Mouse (Mus musculus) gastrocnemius, postnatal 14 days (tissue): ENCODE measurements around the gene Prss23. TPM values are rescaled to one million over a fixed set of nuclear protein-coding genes. Genes with fewer than 3 reads are reported as not detected.

Experiments used
- DNase-seq: peaks from one replicate; pipeline ENCODE4 v3.0.0; 2021; ENCODE audit warnings: mixed read lengths
- intact Hi-C: fragments of 180-260 bp; cut with DNase I; formaldehyde crosslinking; loops from one replicate; pipeline ENCODE4 v1.15.1; 2025; ENCODE audit warnings: low total_unique reads
- long read RNA-seq, 2 experiments: library from polyadenylated mRNA; stranded (forward); transcript quantifications; one replicate each; pipeline ENCODE4 v2.0.0; 2021
- total RNA-seq, 2 experiments: library from RNA; stranded (reverse); gene quantifications; 2 replicates each; pipeline ENCODE4 v1.2.3; 2021

Prss23 gene
- 10 to 100 TPM; 27.9 to 34.2 TPM for total RNA-seq
- long read RNA-seq, experiment 1, transcript Prss23-204 (2 exons, 1,937 nt), result minor isoform, 9 of 27 reads
- long read RNA-seq, experiment 1, transcript Prss23-201 (2 exons, 3,228 nt), result major isoform, 10 of 27 reads
- long read RNA-seq, experiment 1, partial matches to known transcripts, result 0 of 27 reads
- long read RNA-seq, experiment 1, other reads (novel, unspliced or antisense), result 4 of 27 reads
- long read RNA-seq, experiment 2, transcript Prss23-201 (2 exons, 3,228 nt), result major isoform, 17 of 27 reads
- long read RNA-seq, experiment 2, partial matches to known transcripts, result 0 of 27 reads
- long read RNA-seq, experiment 2, other reads (novel, unspliced or antisense), result 2 of 27 reads

- intact Hi-C loops, result no loop called here
- DNase-seq, result no peak
These were observed at the start of gene Prss23 for GRCm38 (mm10) chr7:89526731-89527429. Prss23 (minus strand) TSS chr7:89527187.

GRCm38 (mm10) chr7:89576127-89576526, 49.1 kb upstream of the Prss23 start:
- intact Hi-C loops, result no loop called here
- DNase-seq, result no peak

- intact Hi-C loops, result no loop called here
- no peak for DNase-seq
These were observed 37.6 kb upstream of the Prss23 start for GRCm38 (mm10) chr7:89564569-89564968.

GRCm38 (mm10) chr7:89563501-89563900, 36.5 kb upstream of the Prss23 start:
- intact Hi-C loops, result no loop called here
- peak; percentile 30 for DNase-seq

GRCm38 (mm10) chr7:89562140-89562539, 35.2 kb upstream of the Prss23 start:
- intact Hi-C loops, result no loop called here
- no peak for DNase-seq

GRCm38 (mm10) chr7:89560939-89561338, 34.0 kb upstream of the Prss23 start:
- no peak for DNase-seq
- intact Hi-C loops, result no loop called here

GRCm38 (mm10) chr7:89559633-89560032, 32.6 kb upstream of the Prss23 start:
- DNase-seq, result no peak
- intact Hi-C loops, result no loop called here

GRCm38 (mm10) chr7:89559105-89559504, 32.1 kb upstream of the Prss23 start:
- intact Hi-C loops, result no loop called here
- no peak for DNase-seq

GRCm38 (mm10) chr7:89558446-89559039, 31.6 kb upstream of the Prss23 start:
- intact Hi-C loops, result no loop called here
- DNase-seq, result no peak

- DNase-seq, result no peak
- intact Hi-C loops, result no loop called here
These were observed 30.1 kb upstream of the Prss23 start for GRCm38 (mm10) chr7:89557056-89557455.

- intact Hi-C loops, result no loop called here
- no peak for DNase-seq
These were observed 29.7 kb upstream of the Prss23 start for GRCm38 (mm10) chr7:89556652-89557051.

- intact Hi-C loops, result no loop called here
- no peak for DNase-seq
These were observed 28.2 kb upstream of the Prss23 start for GRCm38 (mm10) chr7:89555170-89555569.

- intact Hi-C loops, result no loop called here
These were observed 27.1 kb upstream of the Prss23 start for GRCm38 (mm10) chr7:89554068-89554467.

GRCm38 (mm10) chr7:89540976-89541375, 14.0 kb upstream of the Prss23 start:
- intact Hi-C loops, result no loop called here
- no peak for DNase-seq

More at GRCm38 (mm10) chr7:89554068-89554467, 27.1 kb upstream of the Prss23 start:
- no peak for DNase-seq

GRCm38 (mm10) chr7:89539391-89539790, 12.4 kb upstream of the Prss23 start:
- intact Hi-C loops, result no loop called here
- DNase-seq, result no peak

- intact Hi-C loops, result no loop called here
- DNase-seq, result no peak
These were observed 456 bp upstream of the Prss23 start for GRCm38 (mm10) chr7:89527430-89527856.

GRCm38 (mm10) chr7:89523816-89524215, 3.2 kb downstream of the Prss23 start:
- intact Hi-C loops, result no loop called here
- no peak for DNase-seq

GRCm38 (mm10) chr7:89522170-89522569, 4.8 kb downstream of the Prss23 start:
- DNase-seq, result no peak
- intact Hi-C loops, result no loop called here

GRCm38 (mm10) chr7:89517460-89518390, 9.3 kb downstream of the Prss23 start:
- DNase-seq, result peak; percentile 84
- intact Hi-C loops, result loop anchor here (10.0 kb wide), 1 partner anchor 117 kb away; the partner anchor contains the start of gene Me3
